Comparison of ENCODE assay signal across 12 mouse cellular contexts in genomic region chr5:74738312-74738711, GRCm38 (mm10). TPM values are rescaled to one million over a fixed set of nuclear protein-coding genes. Genes with fewer than 3 reads are reported as not detected.
DNase-seq lines count a peak whose midpoint lies in the region; ATAC-seq and TF ChIP-seq lines count a peak whose summit lies in the region.
"Had no signal": no experiment of that assay in that cellular context is flagged by ENCODE, and none has a peak within 500 bp of the region (broad histone marks: within the 10 kb centered on the region; RNA-seq: fewer than 3 reads in every experiment).

No protein-coding gene starts in this region.

- no peaks in the 10 kb centered on the region for H3K36me3 ChIP-seq in heart, adult 2 months (ENCODE audit: control insufficient read depth, insufficient read depth, low read length)
- H3K36me3 ChIP-seq in embryonic facial prominence, embryonic 13.5 days, result no peaks in the 10 kb centered on the region
- no peaks in the 10 kb centered on the region for H3K36me3 ChIP-seq in stomach, embryonic 15.5 days
- H3K36me3 ChIP-seq in midbrain, embryonic 10.5 days, result no peaks in the 10 kb centered on the region
- no peaks in the 10 kb centered on the region for H3K36me3 ChIP-seq in forebrain, embryonic 14.5 days (ENCODE audit: control insufficient read depth, insufficient read depth, low read length)
- H3K36me3 ChIP-seq: forebrain, embryonic 10.5 days; hindbrain, embryonic 12.5 days; limb, embryonic 15.5 days; neural tube, embryonic 13.5 days had no signal

- H3K4me3 ChIP-seq in heart, adult 2 months, result no peak overlapping the region
- no peak overlapping the region for H3K4me3 ChIP-seq in embryonic facial prominence, embryonic 13.5 days
- no peak overlapping the region for H3K4me3 ChIP-seq in stomach, embryonic 15.5 days (replicated peaks)
- H3K4me3 ChIP-seq in midbrain, embryonic 10.5 days, result no peak overlapping the region
- H3K4me3 ChIP-seq in forebrain, embryonic 14.5 days (ENCODE audit: low read depth, low read length), result no peak overlapping the region
- H3K4me3 ChIP-seq: forebrain, embryonic 10.5 days; hindbrain, embryonic 12.5 days; limb, embryonic 15.5 days; neural tube, embryonic 13.5 days had no signal

- intact Hi-C loops in heart, adult 2 months (cut with DNase I), result no loop called here

- no peak overlapping the region for H3K9ac ChIP-seq in heart, adult 2 months (ENCODE audit: low read depth, low read length)
- no peak overlapping the region for H3K9ac ChIP-seq in embryonic facial prominence, embryonic 13.5 days
- H3K9ac ChIP-seq in stomach, embryonic 15.5 days, result no peak overlapping the region
- H3K9ac ChIP-seq in forebrain, embryonic 14.5 days (ENCODE audit: low read length), result no peak overlapping the region
- H3K9ac ChIP-seq: hindbrain, embryonic 12.5 days; limb, embryonic 15.5 days; neural tube, embryonic 13.5 days had no signal

- H3K27me3 ChIP-seq in heart, adult 2 months (ENCODE audit: control insufficient read depth, insufficient read depth, low read length), result no peaks in the 10 kb centered on the region
- H3K27me3 ChIP-seq in embryonic facial prominence, embryonic 13.5 days, result no peaks in the 10 kb centered on the region
- no peaks in the 10 kb centered on the region for H3K27me3 ChIP-seq in stomach, embryonic 15.5 days (replicated peaks)
- peaks cover 4% of the 10 kb centered on the region for H3K27me3 ChIP-seq in midbrain, embryonic 10.5 days (ENCODE audit: low read depth, poor library complexity, severe bottlenecking)
- no peaks in the 10 kb centered on the region for H3K27me3 ChIP-seq in forebrain, embryonic 14.5 days (replicated peaks; ENCODE audit: control insufficient read depth, insufficient read depth, low read length)
- H3K27me3 ChIP-seq: hindbrain, embryonic 12.5 days; limb, embryonic 15.5 days; neural tube, embryonic 13.5 days had no signal

- 74% methylated on average over 3 of the region's 3 CpGs for WGBS in heart, adult 2 months
- 56% methylated on average over 3 of the region's 3 CpGs for WGBS in embryonic facial prominence, embryonic 13.5 days
- WGBS in stomach, embryonic 15.5 days, result 55% methylated on average over 3 of the region's 3 CpGs
- 65% methylated on average over 3 of the region's 3 CpGs for WGBS in midbrain, embryonic 10.5 days
- 71% methylated on average over 3 of the region's 3 CpGs for WGBS in forebrain, embryonic 14.5 days

- no peaks in the 10 kb centered on the region for H3K79me2 ChIP-seq in heart, adult 2 months (replicated peaks; ENCODE audit: control insufficient read depth, insufficient read depth, low read length)

- TF ChIP-seq POLR2A in heart, adult 2 months (IDR thresholded peaks at IDR 0.05; ENCODE audit: insufficient read depth, low read depth, low read length), result no peak

- H3K4me2 ChIP-seq in embryonic facial prominence, embryonic 13.5 days, result no peak overlapping the region
- H3K4me2 ChIP-seq in stomach, embryonic 15.5 days, result peak overlapping the region; percentile 21; the same call in 1 of the 2 replicates
- no peak overlapping the region for H3K4me2 ChIP-seq in forebrain, embryonic 14.5 days (ENCODE audit: low read length)
- H3K4me2 ChIP-seq: hindbrain, embryonic 12.5 days; limb, embryonic 15.5 days; neural tube, embryonic 13.5 days had no signal

- H3K9me3 ChIP-seq in embryonic facial prominence, embryonic 13.5 days, result no peaks in the 10 kb centered on the region
- H3K9me3 ChIP-seq in stomach, embryonic 15.5 days, result no peaks in the 10 kb centered on the region
- H3K9me3 ChIP-seq in midbrain, embryonic 10.5 days (replicated peaks), result no peaks in the 10 kb centered on the region
- H3K9me3 ChIP-seq in forebrain, embryonic 14.5 days (replicated peaks; ENCODE audit: control insufficient read depth, low read length), result no peaks in the 10 kb centered on the region
- H3K9me3 ChIP-seq: forebrain, embryonic 10.5 days; hindbrain, embryonic 12.5 days; limb, embryonic 15.5 days; neural tube, embryonic 13.5 days had no signal

- TF ChIP-seq EP300 in heart, adult 2 months (IDR thresholded peaks at IDR 0.05; ENCODE audit: insufficient read depth, low read depth, low read length), result no peak

- DNase-seq in heart, adult 2 months, result no peak
- no peak for DNase-seq in heart, adult 9 months (ENCODE audit: low spot score in 2 of 2)
- DNase-seq in kidney, postnatal 25 days, result peak; percentile 75 to 92
- no peak for DNase-seq in midbrain, embryonic 10.5 days (ENCODE audit: low spot score)
- no peak for DNase-seq in forebrain, embryonic 14.5 days (ENCODE audit: low spot score)
- no peak for DNase-seq in thymus, postnatal 14 days

- TF ChIP-seq CTCF in heart, adult 2 months (IDR thresholded peaks at IDR 0.05), result peak; percentile 19; the same call in 1 of the 2 replicates

- no peak overlapping the region for H3K27ac ChIP-seq in heart, adult 2 months
- H3K27ac ChIP-seq in embryonic facial prominence, embryonic 13.5 days, result peak overlapping the region; percentile 44; the same call in 1 of the 2 replicates
- no peak overlapping the region for H3K27ac ChIP-seq in stomach, embryonic 15.5 days
- H3K27ac ChIP-seq in midbrain, embryonic 10.5 days (replicated peaks), result no peak overlapping the region
- no peak overlapping the region for H3K27ac ChIP-seq in forebrain, embryonic 14.5 days (ENCODE audit: low read depth, low read length)
- H3K27ac ChIP-seq: forebrain, embryonic 10.5 days; hindbrain, embryonic 12.5 days; limb, embryonic 15.5 days; neural tube, embryonic 13.5 days had no signal

- peak; percentile 71 for ATAC-seq in embryonic facial prominence, embryonic 13.5 days (ENCODE audit: insufficient number of reproducible peaks, insufficient read depth, low FRiP score, low TSS enrichment, low read depth)
- ATAC-seq in stomach, embryonic 15.5 days (ENCODE audit: insufficient read depth, low FRiP score, low read depth), result peak; percentile 96
- ATAC-seq in forebrain, embryonic 14.5 days, result no peak

- no peaks in the 10 kb centered on the region for H3K4me1 ChIP-seq in heart, adult 2 months (ENCODE audit: control insufficient read depth, insufficient read depth, low read length)
- peaks cover 35% of the 10 kb centered on the region for H3K4me1 ChIP-seq in embryonic facial prominence, embryonic 13.5 days
- H3K4me1 ChIP-seq in stomach, embryonic 15.5 days, result 0 out of 2 replicates have a peak, but pooled peaks cover 11% of the 10 kb centered on the region
- H3K4me1 ChIP-seq in midbrain, embryonic 10.5 days, result peaks cover 12% of the 10 kb centered on the region; the same call in 1 of the 2 replicates
- no peaks in the 10 kb centered on the region for H3K4me1 ChIP-seq in forebrain, embryonic 14.5 days (ENCODE audit: control insufficient read depth, insufficient read depth, low read length)
- H3K4me1 ChIP-seq: neural tube, embryonic 13.5 days had no signal

RNA-seq across cellular contexts. Expression of gene Lnx1, which starts 35.6 kb away (rescaled TPM):
- total RNA-seq in heart, adult 2 months (2021), result 10 to 100 TPM in 1 of 2 experiments, 1 to 10 TPM in 1; 9.8 to 12.2 TPM
- 6.8 and 13.8 TPM in 2 replicates for polyA plus RNA-seq in heart, adult 2 months (2012; rRNA removed)
- 2.0 and 3.6 TPM in 2 replicates for polyA plus RNA-seq in embryonic facial prominence, embryonic 13.5 days (2015; fragmentation: Nextera tagmentation; extraction: Ambion mirVana)
- 4.6 and 5.6 TPM in 2 replicates for polyA plus RNA-seq in stomach, embryonic 15.5 days (2015; fragmentation: Nextera tagmentation; extraction: Ambion mirVana)
- 0.46 and 0.58 TPM in 2 replicates for polyA plus RNA-seq in midbrain, embryonic 10.5 days (2016; fragmentation: Nextera tagmentation; extraction: Ambion mirVana)
- polyA plus RNA-seq in forebrain, embryonic 14.5 days (2014; fragmentation: Nextera tagmentation; extraction: Ambion mirVana), result 2.8 and 3.6 TPM in 2 replicates

Comparison
In these comparisons a context has a peak if more than half of its experiments do, and no peak if none do; other contexts are left out.
1. DNase-seq: peak in kidney, postnatal 25 days (2 of 2); none in heart, adult 2 months (0 of 2), heart, adult 9 months (0 of 2), midbrain, embryonic 10.5 days (single experiment), forebrain, embryonic 14.5 days (single experiment) and thymus, postnatal 14 days (single experiment).